Mouse (Mus musculus): ENCODE results near the gene Catspere2. TPM values are rescaled to one million over a fixed set of nuclear protein-coding genes. Genes with fewer than 3 reads are reported as not detected.
"Not testable (repeated sequence)": the region's sequence is repeated elsewhere in the genome, so short reads cannot be mapped to it uniquely, and the experiment has no call there.

Catspere2 gene
- total RNA-seq (2014; rRNA removed): 0.77 and 1.8 TPM in 2 replicates
- polyA plus RNA-seq (2015; fragmentation: Nextera tagmentation; extraction: Ambion mirVana): 0.45 and 0.55 TPM in 2 replicates

DNA sequence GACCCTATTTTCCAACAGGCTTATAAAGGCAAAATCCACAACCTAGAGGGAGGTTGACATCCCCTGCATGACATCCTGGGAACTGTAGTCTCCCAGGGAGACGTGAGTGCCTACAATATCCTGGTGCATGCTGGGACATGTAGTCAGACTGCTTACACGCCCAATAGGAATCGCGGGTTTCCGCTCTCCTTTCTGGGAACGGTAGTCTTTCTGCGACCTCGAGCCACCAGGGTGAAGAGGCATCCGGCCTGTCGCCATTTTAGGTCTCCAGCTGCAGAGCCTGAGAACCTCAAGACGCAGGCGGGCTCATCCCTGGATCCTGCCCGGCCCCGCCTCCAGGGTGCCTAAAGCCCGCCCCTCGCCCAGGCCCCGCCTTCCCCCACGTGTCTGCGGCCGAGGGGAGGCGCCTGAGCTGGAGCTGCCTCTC, at the start of gene Catspere2:
Gene Catspere2 (plus strand): TSS at position 400 of the 427 bp plus-strand sequence.
- H3K9me3 ChIP-seq (ENCODE audit: low read length); H3K27me3 ChIP-seq (ENCODE audit: insufficient read depth, low read length); H3K4me1 ChIP-seq (ENCODE audit: insufficient read depth); H3K36me3 ChIP-seq (ENCODE audit: insufficient read depth): not testable (repeated sequence)
- H3K27ac ChIP-seq (ENCODE audit: low read depth, low read length): peak within 1 kb of the TSS; percentile 64
- peak; percentile 59 for TF ChIP-seq CTCF (IDR thresholded peaks at IDR 0.05; ENCODE audit: low read depth)
- H3K4me3 ChIP-seq (ENCODE audit: low read depth, low read length): peak within 1 kb of the TSS; percentile 50
- peak; percentile 93 for DNase-seq
- ATAC-seq: peak; percentile 98
- H3K4me2 ChIP-seq (ENCODE audit: low read depth): peak within 1 kb of the TSS; percentile 52
- peak within 1 kb of the TSS; percentile 64 for H3K9ac ChIP-seq
- 2% methylated on average over 18 of the region's 21 CpGs for WGBS

DNA sequence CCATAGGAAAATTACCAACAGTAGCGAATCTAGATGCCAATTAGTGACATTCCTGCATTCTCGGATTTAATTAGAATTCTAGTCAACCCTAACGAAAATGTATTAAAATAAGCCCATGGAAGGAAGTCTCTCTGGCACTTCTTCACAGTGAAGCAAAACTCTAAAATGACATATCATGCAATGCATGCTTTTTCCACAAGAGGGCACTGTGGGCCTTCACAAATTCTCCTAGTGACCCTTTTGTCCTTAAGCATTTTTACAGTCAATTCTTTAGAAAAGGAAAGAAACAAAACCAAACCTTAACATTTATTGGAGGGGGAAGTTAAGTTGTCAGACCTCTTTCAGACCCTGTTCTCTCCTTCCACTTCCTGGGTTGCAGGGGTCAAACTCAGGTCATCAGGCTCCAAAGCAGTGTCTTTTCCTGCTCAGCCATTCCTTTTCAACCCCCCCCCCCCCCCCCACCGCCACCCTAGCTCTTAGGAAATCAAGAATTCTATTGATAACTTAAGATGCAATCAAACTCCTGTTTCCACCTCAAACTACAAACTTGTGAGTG, 42.7 kb upstream of the Catspere2 start:
- not testable (repeated sequence) for H3K4me3 ChIP-seq (ENCODE audit: low read depth, low read length); H3K9me3 ChIP-seq (ENCODE audit: low read length); H3K27me3 ChIP-seq (ENCODE audit: insufficient read depth, low read length); H3K9ac ChIP-seq; H3K36me3 ChIP-seq (ENCODE audit: insufficient read depth); ATAC-seq; H3K4me2 ChIP-seq (ENCODE audit: low read depth); H3K4me1 ChIP-seq (ENCODE audit: insufficient read depth); H3K27ac ChIP-seq (ENCODE audit: low read depth, low read length)
- TF ChIP-seq CTCF (IDR thresholded peaks at IDR 0.05; ENCODE audit: low read depth): peak; percentile 62
- peak; percentile 61 for DNase-seq
- 0% methylated on average over 3 of the region's 4 CpGs for WGBS

DNA sequence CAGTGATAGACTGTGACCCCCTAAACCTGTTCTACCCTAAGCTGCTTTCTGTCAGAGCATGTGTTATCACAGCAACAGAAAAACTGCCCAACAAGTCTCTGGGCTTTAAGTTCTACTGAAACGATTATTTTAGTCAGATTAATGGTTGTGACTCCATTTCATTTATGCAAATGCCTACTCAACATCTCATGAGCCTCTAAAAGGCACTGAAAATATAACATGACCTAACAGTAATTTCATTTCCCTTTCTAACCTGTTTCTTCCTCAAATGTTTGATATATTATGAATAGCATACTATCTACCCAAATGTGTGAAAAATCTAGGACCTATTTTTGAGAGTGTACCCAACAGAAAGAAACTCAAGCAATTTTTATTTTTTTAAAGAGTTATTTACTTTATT, 1.9 kb upstream of the Catspere2 start:
- Histone ChIP-seq H3K27me3 (ENCODE audit: insufficient read depth, low read length) (no peaks in the 10 kb centered on the region), H3K4me2 (ENCODE audit: low read depth) (no peak overlapping the region), H3K36me3 (ENCODE audit: insufficient read depth) (no peaks in the 10 kb centered on the region), H3K4me3 (ENCODE audit: low read depth, low read length) (no peak overlapping the region), H3K9ac (no peak overlapping the region), H3K4me1 (ENCODE audit: insufficient read depth) (0 out of 2 replicates have a peak, but pooled peaks cover 2% of the 10 kb centered on the region), H3K9me3 (ENCODE audit: low read length) (no peaks in the 10 kb centered on the region), H3K27ac (ENCODE audit: low read depth, low read length) (no peak overlapping the region)
- TF ChIP-seq CTCF (IDR thresholded peaks at IDR 0.05; ENCODE audit: low read depth): no peak
- no peak for ATAC-seq
- WGBS: 90% methylated on average over 1 of the region's 1 CpGs
- DNase-seq: no peak

DNA sequence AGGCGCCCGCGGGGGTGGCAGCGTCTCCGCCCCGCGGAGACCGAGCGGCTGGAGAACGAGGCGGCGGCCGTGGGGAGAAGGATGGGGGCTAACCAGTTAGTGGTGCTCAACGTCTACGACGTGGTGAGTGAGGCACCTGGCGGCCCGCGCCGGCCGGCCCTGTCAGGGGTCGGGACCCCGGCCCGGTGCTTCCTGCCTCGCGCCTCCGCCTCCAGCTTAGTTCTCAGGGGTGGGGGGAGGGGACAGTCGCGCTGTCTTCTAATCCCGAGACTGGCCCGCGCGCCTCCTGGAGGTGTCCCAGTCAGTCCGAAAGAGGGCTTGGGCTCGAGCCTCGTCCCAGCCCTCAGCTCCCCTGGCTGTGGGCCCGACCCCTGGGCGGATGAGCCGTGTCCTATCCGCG, 359 bp downstream of the Catspere2 start:
- H3K4me2 ChIP-seq (ENCODE audit: low read depth): peak overlapping the region; percentile 52
- H3K36me3 ChIP-seq (ENCODE audit: insufficient read depth); DNase-seq; H3K27me3 ChIP-seq (ENCODE audit: insufficient read depth, low read length); H3K9me3 ChIP-seq (ENCODE audit: low read length); H3K4me1 ChIP-seq (ENCODE audit: insufficient read depth): not testable (repeated sequence)
- H3K4me3 ChIP-seq (ENCODE audit: low read depth, low read length): peak overlapping the region; percentile 50
- 8% methylated on average over 10 of the region's 41 CpGs for WGBS
- H3K27ac ChIP-seq (ENCODE audit: low read depth, low read length): peak overlapping the region; percentile 64
- H3K9ac ChIP-seq: peak overlapping the region; percentile 64
- ATAC-seq: peak; percentile 27

DNA sequence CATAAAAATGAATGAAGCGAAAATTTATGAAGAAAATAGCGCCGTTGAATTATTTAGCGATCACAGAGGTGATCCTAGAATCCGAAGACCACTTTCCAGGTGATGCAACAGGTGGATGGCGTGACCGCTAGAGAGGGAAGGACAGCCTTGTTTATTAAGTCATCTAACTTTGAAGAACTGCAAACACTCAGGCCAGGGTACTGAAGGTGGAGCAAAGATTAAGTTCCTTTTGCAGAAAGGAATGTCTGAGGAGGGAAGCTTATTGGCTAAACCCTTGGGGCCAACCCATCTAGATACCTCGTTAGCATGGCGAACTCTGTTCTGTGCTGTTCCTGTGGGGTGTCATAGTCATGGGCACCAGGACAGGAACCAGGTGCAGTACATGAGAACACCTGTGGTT, 983 bp downstream of the Catspere2 start:
- 61% methylated on average over 9 of the region's 9 CpGs for WGBS
- 0 out of 2 replicates have a peak, but pooled peaks cover 2% of the 10 kb centered on the region for H3K4me1 ChIP-seq (ENCODE audit: insufficient read depth)
- no peaks in the 10 kb centered on the region for H3K36me3 ChIP-seq (ENCODE audit: insufficient read depth)
- peak overlapping the region; percentile 35 for H3K4me2 ChIP-seq (ENCODE audit: low read depth)
- peak overlapping the region; percentile 11; the same call in 1 of the 2 replicates for H3K4me3 ChIP-seq (ENCODE audit: low read depth, low read length)
- H3K9me3 ChIP-seq (ENCODE audit: low read length): no peaks in the 10 kb centered on the region
- no peak for TF ChIP-seq CTCF (IDR thresholded peaks at IDR 0.05; ENCODE audit: low read depth)
- no peak overlapping the region for H3K9ac ChIP-seq
- no peak for ATAC-seq
- H3K27me3 ChIP-seq (ENCODE audit: insufficient read depth, low read length): no peaks in the 10 kb centered on the region
- H3K27ac ChIP-seq (ENCODE audit: low read depth, low read length): no peak overlapping the region
- DNase-seq: peak; percentile 4

DNA sequence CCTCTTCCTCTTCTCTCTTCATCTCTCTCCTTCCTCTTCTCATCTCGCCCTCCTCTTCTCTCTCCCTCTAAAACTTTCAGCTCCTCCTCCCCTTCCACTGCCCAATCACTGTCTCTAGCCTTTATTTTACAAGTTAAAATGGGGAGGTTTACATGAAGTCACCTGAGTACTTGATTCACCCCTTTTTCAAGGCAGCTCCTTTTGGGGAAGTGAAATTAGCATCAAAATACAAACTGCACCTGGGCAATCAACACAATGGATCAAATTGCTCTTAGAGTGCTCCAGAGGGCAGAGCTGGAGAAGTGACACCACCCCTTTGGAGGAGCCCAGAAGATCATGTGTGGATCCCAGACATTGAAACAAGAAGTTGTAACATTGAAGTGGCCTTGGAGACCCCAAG, 4.3 kb downstream of the Catspere2 start:
- 83% methylated on average over 1 of the region's 1 CpGs for WGBS
- not testable (repeated sequence) for H3K36me3 ChIP-seq (ENCODE audit: insufficient read depth); H3K9me3 ChIP-seq (ENCODE audit: low read length); H3K4me2 ChIP-seq (ENCODE audit: low read depth); H3K4me1 ChIP-seq (ENCODE audit: insufficient read depth); H3K4me3 ChIP-seq (ENCODE audit: low read depth, low read length); H3K9ac ChIP-seq; DNase-seq; ATAC-seq; H3K27ac ChIP-seq (ENCODE audit: low read depth, low read length); H3K27me3 ChIP-seq (ENCODE audit: insufficient read depth, low read length)

DNA sequence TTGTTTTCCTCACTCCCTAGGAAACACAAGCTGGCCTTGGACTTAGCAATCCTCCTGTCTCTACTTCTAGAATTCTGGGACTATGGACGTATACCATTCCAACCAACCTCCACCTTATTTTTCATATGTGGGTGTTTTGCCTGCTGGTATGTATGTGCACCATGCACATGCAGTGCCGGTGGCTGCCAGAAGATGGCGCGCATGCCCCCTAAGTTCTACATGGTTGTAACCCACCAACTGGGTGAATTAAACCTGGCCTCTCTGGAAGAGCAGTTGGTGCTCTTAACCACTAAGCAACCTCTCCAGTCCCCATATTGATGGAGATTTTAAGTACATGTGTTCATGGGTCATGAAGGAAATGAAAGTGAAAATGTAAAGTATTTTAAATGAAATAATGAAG, 89.6 kb downstream of the Catspere2 start:
- WGBS: 63% methylated on average over 4 of the region's 4 CpGs
- H3K27ac ChIP-seq (ENCODE audit: low read depth, low read length); DNase-seq; H3K4me3 ChIP-seq (ENCODE audit: low read depth, low read length); H3K36me3 ChIP-seq (ENCODE audit: insufficient read depth); H3K4me2 ChIP-seq (ENCODE audit: low read depth); H3K4me1 ChIP-seq (ENCODE audit: insufficient read depth); H3K27me3 ChIP-seq (ENCODE audit: insufficient read depth, low read length); H3K9me3 ChIP-seq (ENCODE audit: low read length); ATAC-seq; H3K9ac ChIP-seq: not testable (repeated sequence)

DNA sequence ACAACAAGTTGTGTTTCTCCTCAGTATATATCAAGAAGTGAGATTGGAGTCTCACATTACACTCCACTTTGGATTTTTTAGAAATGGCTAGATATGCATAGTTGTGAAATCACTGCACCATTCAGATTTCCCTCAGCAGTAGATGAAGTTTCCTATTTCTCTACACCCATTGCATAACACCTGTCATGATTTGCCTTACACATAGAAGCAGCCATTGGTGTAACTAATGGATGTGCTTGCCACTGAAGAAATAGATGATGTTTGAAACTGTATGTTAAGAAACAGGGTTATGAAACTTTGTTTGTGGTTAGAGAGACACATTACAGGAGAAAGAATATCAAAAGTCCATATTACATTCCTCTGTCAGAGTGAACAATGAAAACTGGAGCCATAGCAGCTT, 114.6 kb downstream of the Catspere2 start:
- ATAC-seq; H3K27ac ChIP-seq (ENCODE audit: low read depth, low read length): not testable (repeated sequence)

DNA sequence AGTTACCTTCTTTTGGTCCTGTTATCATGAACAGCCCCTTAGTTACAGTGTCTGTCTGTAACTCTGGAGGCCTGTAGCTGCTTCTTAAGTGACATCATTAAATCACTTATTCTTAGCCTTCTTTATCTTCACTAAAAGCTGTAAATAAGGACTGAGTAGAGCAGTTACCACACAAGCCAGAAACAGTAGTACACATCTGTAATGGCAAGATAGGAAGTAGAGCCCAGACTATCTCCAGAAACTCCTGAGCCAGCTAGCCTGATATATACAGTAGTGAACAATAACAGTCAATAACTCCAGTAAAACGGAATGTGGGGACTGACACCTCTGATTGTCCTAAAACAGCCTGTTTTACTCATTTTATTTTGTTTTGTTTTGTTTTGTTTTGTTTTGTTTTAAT, 125.3 kb downstream of the Catspere2 start:
- H3K9me3 ChIP-seq (ENCODE audit: low read length); H3K9ac ChIP-seq; H3K4me3 ChIP-seq (ENCODE audit: low read depth, low read length); H3K4me2 ChIP-seq (ENCODE audit: low read depth); H3K36me3 ChIP-seq (ENCODE audit: insufficient read depth); ATAC-seq; H3K27me3 ChIP-seq (ENCODE audit: insufficient read depth, low read length); H3K27ac ChIP-seq (ENCODE audit: low read depth, low read length); DNase-seq; H3K4me1 ChIP-seq (ENCODE audit: insufficient read depth): not testable (repeated sequence)
- 88% methylated on average over 1 of the region's 1 CpGs for WGBS

More for the DNA sequence above, 114.6 kb downstream of the Catspere2 start:
- H3K4me2 ChIP-seq (ENCODE audit: low read depth); H3K4me3 ChIP-seq (ENCODE audit: low read depth, low read length); H3K27me3 ChIP-seq (ENCODE audit: insufficient read depth, low read length); H3K36me3 ChIP-seq (ENCODE audit: insufficient read depth); H3K9ac ChIP-seq; DNase-seq; H3K9me3 ChIP-seq (ENCODE audit: low read length); H3K4me1 ChIP-seq (ENCODE audit: insufficient read depth): not testable (repeated sequence)

DNA sequence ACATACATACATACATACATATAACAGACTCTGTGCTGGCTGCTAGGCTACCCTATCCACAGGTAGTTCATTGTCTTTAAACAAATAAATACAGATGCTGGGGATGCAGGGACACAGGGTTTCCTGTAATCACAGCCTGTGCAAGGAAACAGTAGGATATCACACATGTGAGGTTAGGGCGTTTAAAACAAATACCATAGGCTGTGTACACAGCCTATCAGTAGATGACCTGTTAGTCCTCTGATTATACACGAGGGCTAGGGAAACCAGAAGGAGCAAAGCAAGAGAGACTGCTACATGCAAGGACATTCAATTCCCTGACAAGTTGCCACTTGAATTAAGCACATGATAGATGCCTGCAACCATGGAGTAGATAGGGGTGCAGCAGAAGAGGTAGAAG, 139.0 kb downstream of the Catspere2 start:
- H3K27me3 ChIP-seq (ENCODE audit: insufficient read depth, low read length); DNase-seq; ATAC-seq; H3K4me1 ChIP-seq (ENCODE audit: insufficient read depth); H3K9ac ChIP-seq; H3K4me2 ChIP-seq (ENCODE audit: low read depth); H3K27ac ChIP-seq (ENCODE audit: low read depth, low read length); H3K4me3 ChIP-seq (ENCODE audit: low read depth, low read length); H3K9me3 ChIP-seq (ENCODE audit: low read length); H3K36me3 ChIP-seq (ENCODE audit: insufficient read depth): not testable (repeated sequence)
- 87% methylated on average over 2 of the region's 2 CpGs for WGBS

Data from forebrain, postnatal 0 days (tissue).